Mouse (Mus musculus): ENCODE data around the gene Gpr108. TPM values are rescaled to one million over a fixed set of nuclear protein-coding genes. Genes with fewer than 3 reads are reported as not detected.
A peak's percentile ranks its signal among the peaks of the same experiment; 100 is the strongest.

Gene Gpr108
- polyA plus RNA-seq, 2 experiments = 7.6 to 12.0 TPM

DNA sequence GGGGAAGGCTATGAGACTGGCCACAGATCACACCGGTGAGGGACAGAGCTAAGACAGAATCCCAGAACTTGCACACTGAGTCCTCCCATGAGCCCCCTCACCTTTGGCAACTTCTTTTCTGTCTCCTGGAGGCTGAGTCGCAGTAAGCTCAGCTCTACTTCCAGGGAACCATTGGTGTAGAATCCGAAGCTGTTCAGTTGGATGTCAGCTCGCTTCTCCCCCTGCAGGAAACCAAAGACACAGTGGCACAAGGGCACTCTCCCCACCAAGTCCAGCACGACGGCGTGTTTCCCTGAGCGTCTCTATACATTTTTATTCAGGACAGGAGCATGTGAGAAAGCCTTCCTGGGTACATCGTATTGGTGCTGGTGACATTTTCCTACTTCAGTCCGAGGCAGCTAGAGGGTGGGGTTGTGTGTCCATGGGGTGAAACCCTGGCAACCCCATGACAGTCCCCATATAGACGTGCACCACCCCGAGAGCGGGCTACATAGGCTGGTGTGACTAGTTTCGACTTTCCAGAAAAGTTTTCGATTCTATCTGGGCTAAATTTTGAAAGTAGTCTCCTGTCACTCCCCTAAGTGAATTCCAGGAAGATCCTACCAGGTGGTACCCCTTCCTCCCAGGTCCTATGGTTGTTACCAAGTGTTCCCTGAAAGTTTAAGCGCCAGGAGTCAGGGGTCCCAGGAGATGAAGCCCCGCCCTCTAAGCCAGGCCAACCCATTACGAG is 1.4 kb downstream of the Gpr108 start:
- ATAC-seq (ENCODE audit: insufficient read depth) = no peak
- H3K27me3 ChIP-seq (ENCODE audit: control insufficient read depth, insufficient read depth, low read length) = peaks cover 2% of the 10 kb centered on the region; the same call in 1 of the 2 replicates
- H3K4me1 ChIP-seq (replicated peaks; ENCODE audit: control insufficient read depth in 2 of 2, insufficient read depth in 2 of 2, low read length in 1 of 2) = peaks cover 7 to 14% of the 10 kb centered on the region in 2 experiments
- no peaks in the 10 kb centered on the region for H3K36me3 ChIP-seq (replicated peaks; ENCODE audit: control insufficient read depth, insufficient read depth, low read depth)
- TF ChIP-seq EP300 (IDR thresholded peaks at IDR 0.05; ENCODE audit: low read depth) (no peak), CTCF (IDR thresholded peaks at IDR 0.05; ENCODE audit: low read depth) (peak; percentile 46)
- peak overlapping the region; percentile 80 for H3K9ac ChIP-seq (replicated peaks)
- H3K9me3 ChIP-seq (ENCODE audit: control insufficient read depth, low read length) = no peaks in the 10 kb centered on the region
- WGBS (ENCODE audit: insufficient replicate concordance) = 5% methylated on average over 18 of the region's 18 CpGs
- H3K27ac ChIP-seq = peak overlapping the region; percentile 13
- H3K4me3 ChIP-seq (ENCODE audit: insufficient read depth in 1 of 2, low read depth in 2 of 2, low read length in 2 of 2) = peak overlapping the region; percentile 82 to 92
- no peak for DNase-seq (ENCODE audit: low read depth in 3 of 3, low spot score in 3 of 3)
- H3K4me2 ChIP-seq (ENCODE audit: low read depth) = peak overlapping the region; percentile 81

DNA sequence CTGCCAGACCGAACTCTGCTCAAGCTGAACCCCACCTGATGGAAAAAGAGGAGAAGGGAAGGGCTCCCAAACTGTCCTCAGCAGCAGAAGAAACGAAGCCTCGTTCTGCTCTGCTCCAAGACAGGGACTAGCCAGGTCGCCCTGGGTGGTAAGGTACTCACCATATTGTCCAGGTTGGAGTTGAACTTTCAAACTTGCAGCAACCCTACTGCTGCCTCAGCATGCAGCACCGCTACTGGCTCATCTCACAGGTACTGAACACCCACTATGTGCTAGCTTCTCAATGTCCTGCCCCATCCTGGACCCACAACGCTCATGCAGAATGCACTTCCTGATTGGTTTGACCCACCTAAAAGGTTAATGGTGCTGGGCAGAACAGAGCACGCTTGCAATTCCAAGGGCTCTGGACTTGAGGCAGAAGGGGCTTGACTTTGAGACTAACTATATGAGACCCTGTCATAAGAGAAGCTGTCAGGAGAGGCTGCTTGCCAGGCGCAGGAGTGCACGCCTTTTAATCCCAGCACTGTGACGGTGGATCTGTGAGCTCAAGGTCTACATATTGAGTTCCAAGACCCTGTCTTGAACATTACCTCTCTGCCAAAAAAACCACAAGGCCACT is 2.8 kb downstream of the Gpr108 start:
- ATAC-seq (ENCODE audit: insufficient read depth) (no peak), DNase-seq (ENCODE audit: low read depth in 3 of 3, low spot score in 3 of 3) (no peak)
- Histone ChIP-seq H3K4me2 (ENCODE audit: low read depth) (no peak overlapping the region), H3K27ac (no peak overlapping the region), H3K4me1 (replicated peaks; ENCODE audit: control insufficient read depth in 2 of 2, insufficient read depth in 2 of 2, low read length in 1 of 2) (peaks cover 7 to 12% of the 10 kb centered on the region in 2 experiments), H3K36me3 (replicated peaks; ENCODE audit: control insufficient read depth, insufficient read depth, low read depth) (no peaks in the 10 kb centered on the region), H3K9me3 (ENCODE audit: control insufficient read depth, low read length) (no peaks in the 10 kb centered on the region), H3K9ac (replicated peaks) (no peak overlapping the region), H3K4me3 (ENCODE audit: insufficient read depth in 1 of 2, low read depth in 2 of 2, low read length in 2 of 2) (no peak overlapping the region), H3K27me3 (ENCODE audit: control insufficient read depth, insufficient read depth, low read length) (peaks cover 2% of the 10 kb centered on the region; the same call in 1 of the 2 replicates)
- WGBS (ENCODE audit: insufficient replicate concordance) = 79% methylated on average over 10 of the region's 10 CpGs
- no peak for TF ChIP-seq CTCF (IDR thresholded peaks at IDR 0.05; ENCODE audit: low read depth)
- TF ChIP-seq EP300 (IDR thresholded peaks at IDR 0.05; ENCODE audit: low read depth) = no peak

DNA sequence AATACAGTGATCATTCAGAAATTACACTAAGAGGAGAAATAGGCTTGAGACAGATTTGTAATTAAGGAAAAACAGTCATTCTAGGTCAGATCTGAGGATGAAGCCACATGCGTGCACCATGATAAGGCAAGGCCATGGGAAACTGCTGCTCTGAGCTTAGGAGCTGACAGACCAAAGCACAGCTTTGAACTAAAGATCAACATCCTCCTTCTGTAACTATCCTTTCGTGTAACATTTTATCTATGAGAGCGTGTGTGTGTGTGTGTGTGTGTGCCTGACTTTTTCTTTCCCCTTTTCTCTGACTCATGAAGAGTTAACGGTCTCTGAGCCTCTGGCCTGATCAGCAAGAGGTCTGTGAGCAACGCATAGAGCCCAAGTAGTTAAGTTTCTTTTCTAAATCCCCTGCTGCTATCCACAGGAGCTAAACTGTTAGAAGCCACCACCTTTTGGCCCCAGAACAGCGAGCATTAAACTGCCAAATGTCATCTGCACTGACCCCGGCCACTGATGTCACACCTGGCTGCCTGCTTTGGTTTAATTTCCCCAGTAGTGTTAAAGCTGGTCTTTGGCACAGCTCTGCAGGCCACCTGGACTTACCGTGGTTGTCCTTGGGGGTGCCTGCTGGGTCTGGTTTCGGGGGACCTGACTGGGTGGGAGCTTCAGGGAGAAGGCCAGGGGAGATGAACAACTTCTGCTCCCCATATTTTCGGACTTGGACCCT is 4.4 kb downstream of the Gpr108 start:
- Histone ChIP-seq H3K27me3 (ENCODE audit: control insufficient read depth, insufficient read depth, low read length) (no peaks in the 10 kb centered on the region), H3K4me3 (ENCODE audit: insufficient read depth in 1 of 2, low read depth in 2 of 2, low read length in 2 of 2) (no peak overlapping the region), H3K9me3 (ENCODE audit: control insufficient read depth, low read length) (no peaks in the 10 kb centered on the region), H3K4me1 (replicated peaks; ENCODE audit: control insufficient read depth in 2 of 2, insufficient read depth in 2 of 2, low read length in 1 of 2) (peaks cover 3 to 10% of the 10 kb centered on the region in 2 experiments), H3K4me2 (ENCODE audit: low read depth) (no peak overlapping the region), H3K9ac (replicated peaks) (no peak overlapping the region), H3K27ac (no peak overlapping the region), H3K36me3 (replicated peaks; ENCODE audit: control insufficient read depth, insufficient read depth, low read depth) (no peaks in the 10 kb centered on the region)
- 62% methylated on average over 10 of the region's 10 CpGs for WGBS (ENCODE audit: insufficient replicate concordance)
- TF ChIP-seq CTCF (IDR thresholded peaks at IDR 0.05; ENCODE audit: low read depth) (no peak), EP300 (IDR thresholded peaks at IDR 0.05; ENCODE audit: low read depth) (no peak)
- ATAC-seq (ENCODE audit: insufficient read depth) = no peak
- DNase-seq (ENCODE audit: low read depth in 3 of 3, low spot score in 3 of 3) = no peak

DNA sequence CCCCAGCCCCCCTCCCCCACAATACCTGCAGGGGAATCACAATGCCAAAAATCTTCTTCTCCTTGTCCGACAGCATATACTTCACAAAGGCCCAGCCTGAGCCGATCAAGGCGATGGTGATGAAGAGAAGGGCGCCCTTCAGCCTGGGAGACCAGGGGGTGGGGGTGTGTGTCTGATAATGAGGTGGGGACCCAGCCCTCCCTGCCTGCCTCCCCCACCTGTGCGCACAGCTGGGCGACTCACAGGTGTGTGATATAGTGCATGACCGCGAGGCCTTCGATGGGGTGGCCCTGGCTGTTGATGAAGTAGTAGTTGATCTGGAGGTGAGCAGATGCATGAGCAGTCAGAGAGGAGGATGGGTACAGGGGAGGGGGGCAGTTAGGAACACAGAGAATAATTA is 11.1 kb downstream of the Gpr108 start:
- H3K36me3 ChIP-seq (replicated peaks; ENCODE audit: control insufficient read depth, insufficient read depth, low read depth) = peaks cover 14% of the 10 kb centered on the region
- WGBS (ENCODE audit: insufficient replicate concordance) = 86% methylated on average over 9 of the region's 9 CpGs
- no peak for ATAC-seq (ENCODE audit: insufficient read depth)

More for the DNA sequence above, 11.1 kb downstream of the Gpr108 start:
- no peak overlapping the region for H3K4me3 ChIP-seq (ENCODE audit: insufficient read depth in 1 of 2, low read depth in 2 of 2, low read length in 2 of 2)
- H3K9me3 ChIP-seq (ENCODE audit: control insufficient read depth, low read length) = no peaks in the 10 kb centered on the region
- TF ChIP-seq CTCF (IDR thresholded peaks at IDR 0.05; ENCODE audit: low read depth) (no peak), EP300 (IDR thresholded peaks at IDR 0.05; ENCODE audit: low read depth) (no peak)
- no peak overlapping the region for H3K9ac ChIP-seq (replicated peaks)
- H3K27ac ChIP-seq = no peak overlapping the region
- H3K4me2 ChIP-seq (ENCODE audit: low read depth) = no peak overlapping the region
- DNase-seq (ENCODE audit: low read depth in 3 of 3, low spot score in 3 of 3) = no peak
- no peaks in the 10 kb centered on the region for H3K27me3 ChIP-seq (ENCODE audit: control insufficient read depth, insufficient read depth, low read length)
- H3K4me1 ChIP-seq (replicated peaks; ENCODE audit: control insufficient read depth in 2 of 2, insufficient read depth in 2 of 2, low read length in 1 of 2) = peaks cover 0 to 2% of the 10 kb centered on the region in 2 experiments; a peak in 2 of 4 replicates
